Mouse (Mus musculus): ENCODE results near the gene Tcp11l1.

GRCm38 (mm10) chr2:104663372-104664100 is 48.4 kb downstream of the Tcp11l1 start:
- TF ChIP-seq POLR2A (IDR thresholded peaks at IDR 0.05; ENCODE audit: control insufficient read depth in 1 of 2, insufficient read depth in 1 of 2, low read depth in 1 of 2, low read length in 2 of 2, poor library complexity in 1 of 2) (no peak), KAT2A (conservative IDR thresholded peaks at IDR 0.05; ENCODE audit: low read depth, low read length) (no peak), EP300 (IDR thresholded peaks at IDR 0.05; ENCODE audit: low read depth in 1 of 2, low read length in 2 of 2) (no peak)
